Mouse (Mus musculus) erythroblast, embryonic 14.5 days (primary cell): ENCODE measurements around the gene Tbxa2r. TPM values are rescaled to one million over a fixed set of nuclear protein-coding genes. Genes with fewer than 3 reads are reported as not detected.
A peak's percentile ranks its signal among the peaks of the same experiment; 100 is the strongest.

ENCODE experiments used
- H3K27me3 ChIP-seq: 2 replicates; pipeline ENCODE4 v1.6.1; 2012; ENCODE audit warnings: inconsistent platforms; ENCODE audit not compliant: control insufficient read depth
- H3K36me3 ChIP-seq: 2 replicates; pipeline ENCODE4 v1.6.1; 2012; ENCODE audit warnings: mild to moderate bottlenecking, inconsistent platforms; ENCODE audit not compliant: control insufficient read depth
- H3K4me1 ChIP-seq: 2 replicates; pipeline ENCODE4 v1.6.1; 2012; ENCODE audit warnings: inconsistent platforms; ENCODE audit not compliant: control insufficient read depth
- H3K4me3 ChIP-seq: replicated peaks from 2 replicates; pipeline ENCODE3; 2012; ENCODE audit warnings: moderate library complexity, mild to moderate bottlenecking, inconsistent platforms
- H3K9me3 ChIP-seq: 2 replicates; pipeline ENCODE4 v1.6.1; 2012; ENCODE audit warnings: low read length, inconsistent platforms, mixed read lengths; ENCODE audit not compliant: control insufficient read depth
- GATA1 ChIP-seq: IDR thresholded peaks from 2 replicates; pipeline ENCODE4 v1.6.1; 2012; ENCODE audit warnings: low read length, inconsistent platforms, mixed read lengths
- TAL1 ChIP-seq: IDR thresholded peaks from 3 replicates; pipeline ENCODE4 v1.6.1; 2012; ENCODE audit warnings: low read length, inconsistent platforms, mixed read lengths
- polyA plus RNA-seq: library from polyadenylated mRNA; stranded (reverse); fragments of >175 nt; gene quantifications from 2 replicates; pipeline ENCODE4 v1.2.3, GENCODE M21; 2012

The Tbxa2r gene
- polyA plus RNA-seq, 1 experiment = 0.04 TPM

DNA sequence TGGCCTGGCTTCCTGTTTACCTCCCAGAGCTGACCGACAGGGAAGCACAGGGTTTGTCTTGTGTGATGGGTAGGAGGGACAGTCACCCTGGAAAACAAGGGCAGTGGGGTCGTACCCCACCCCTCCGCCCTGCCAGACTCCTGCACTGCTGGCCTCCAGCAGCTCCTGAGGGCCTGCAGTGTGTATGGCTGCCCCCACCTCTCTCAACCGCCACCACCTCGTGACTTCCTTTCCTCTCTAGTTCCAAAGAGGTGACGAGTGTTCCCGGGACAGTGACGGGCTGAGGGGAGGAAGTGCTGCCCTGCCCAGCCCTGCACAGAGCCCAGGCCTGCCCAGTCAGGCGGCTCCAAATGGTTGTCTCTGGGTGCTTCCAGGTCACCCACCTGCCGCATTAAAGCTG lies 30.7 kb upstream of the Tbxa2r start:
- TF ChIP-seq GATA1 (no peak), TAL1 (no peak)
- Histone ChIP-seq H3K27me3 (no peaks in the 10 kb centered on the region), H3K4me3 (no peak overlapping the region), H3K9me3 (no peaks in the 10 kb centered on the region), H3K4me1 (peaks cover 92% of the 10 kb centered on the region), H3K36me3 (peaks cover 38% of the 10 kb centered on the region)

DNA sequence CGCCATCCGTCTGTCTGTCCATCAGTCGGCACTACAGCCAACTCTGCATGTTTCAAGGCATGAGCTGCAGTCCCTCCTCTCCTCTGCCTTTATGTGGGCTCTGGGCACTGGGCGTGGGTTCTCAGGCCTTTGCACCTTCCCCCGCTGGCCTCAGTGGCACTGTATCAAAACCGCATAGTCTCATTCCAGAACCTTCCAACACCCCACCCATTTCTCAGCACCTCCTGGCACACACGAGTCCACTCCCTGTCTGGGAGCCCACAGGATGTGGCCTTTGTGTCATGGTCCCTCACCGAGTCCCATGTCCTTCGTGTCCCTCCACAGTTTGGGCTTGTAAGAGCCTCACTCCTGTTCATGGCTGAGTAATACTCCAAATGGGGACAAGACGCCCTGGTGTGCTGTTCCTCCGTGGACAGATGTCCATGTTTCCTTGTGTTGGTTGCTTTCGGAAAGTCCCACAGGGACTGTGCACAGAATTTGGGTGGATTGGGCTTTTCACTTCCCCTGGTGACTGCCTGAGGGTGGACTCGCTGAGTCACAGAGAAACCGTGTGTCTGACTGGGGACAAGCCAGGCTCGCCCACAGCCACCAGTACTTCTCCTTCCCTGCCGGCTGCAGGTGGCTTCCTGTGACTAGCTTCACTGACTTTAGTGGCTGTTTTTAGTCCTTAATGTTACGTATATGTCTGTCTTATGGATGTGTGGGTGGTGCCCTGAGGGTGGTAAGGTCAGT lies 30.0 kb upstream of the Tbxa2r start:
- Histone ChIP-seq H3K27me3 (no peaks in the 10 kb centered on the region), H3K9me3 (no peaks in the 10 kb centered on the region), H3K4me3 (no peak overlapping the region), H3K4me1 (peaks cover 93% of the 10 kb centered on the region), H3K36me3 (peaks cover 38% of the 10 kb centered on the region)
- TF ChIP-seq GATA1 = no peak
- no peak for TF ChIP-seq TAL1

DNA sequence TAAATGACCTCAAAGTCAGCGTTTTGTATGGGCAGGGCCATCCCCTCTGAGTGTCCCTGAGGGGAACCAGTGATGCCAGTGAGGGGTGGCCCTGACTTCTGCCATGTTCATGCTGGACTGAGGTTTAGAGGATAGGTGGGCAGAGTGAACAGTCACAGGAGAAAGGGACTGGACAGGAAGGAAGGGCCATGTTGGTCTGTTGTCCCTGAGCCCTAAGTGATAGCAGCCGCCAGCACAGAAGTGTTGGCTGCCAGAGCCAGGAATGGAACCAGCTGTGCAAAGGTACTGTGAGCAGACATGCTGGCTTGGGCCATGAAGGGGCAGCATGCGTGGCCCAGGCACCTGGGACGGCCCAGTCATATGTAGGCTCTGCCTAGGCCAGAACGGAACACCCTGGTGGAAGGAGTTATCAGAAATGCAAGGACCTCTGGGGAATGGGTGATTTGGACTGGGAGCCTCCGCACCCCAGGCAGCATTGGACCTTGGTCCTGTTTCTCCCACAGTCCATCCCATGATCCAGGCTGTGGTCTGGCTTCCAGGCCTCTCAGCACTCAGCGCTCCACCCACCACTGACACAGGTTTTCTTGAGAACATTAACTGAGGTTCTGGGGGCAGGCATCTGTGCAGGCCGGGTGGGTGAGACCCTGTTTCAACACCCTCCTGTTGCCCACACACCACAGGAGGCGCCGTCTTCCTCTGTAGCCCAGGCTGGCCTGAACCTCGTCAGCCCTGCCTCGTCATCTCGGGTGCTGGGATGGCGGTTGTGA lies 28.8 kb upstream of the Tbxa2r start:
- peaks cover 90% of the 10 kb centered on the region for H3K4me1 ChIP-seq
- H3K27me3 ChIP-seq = no peaks in the 10 kb centered on the region
- peaks cover 34% of the 10 kb centered on the region for H3K36me3 ChIP-seq
- TF ChIP-seq GATA1 (no peak), TAL1 (no peak)
- H3K9me3 ChIP-seq = no peaks in the 10 kb centered on the region
- no peak overlapping the region for H3K4me3 ChIP-seq

DNA sequence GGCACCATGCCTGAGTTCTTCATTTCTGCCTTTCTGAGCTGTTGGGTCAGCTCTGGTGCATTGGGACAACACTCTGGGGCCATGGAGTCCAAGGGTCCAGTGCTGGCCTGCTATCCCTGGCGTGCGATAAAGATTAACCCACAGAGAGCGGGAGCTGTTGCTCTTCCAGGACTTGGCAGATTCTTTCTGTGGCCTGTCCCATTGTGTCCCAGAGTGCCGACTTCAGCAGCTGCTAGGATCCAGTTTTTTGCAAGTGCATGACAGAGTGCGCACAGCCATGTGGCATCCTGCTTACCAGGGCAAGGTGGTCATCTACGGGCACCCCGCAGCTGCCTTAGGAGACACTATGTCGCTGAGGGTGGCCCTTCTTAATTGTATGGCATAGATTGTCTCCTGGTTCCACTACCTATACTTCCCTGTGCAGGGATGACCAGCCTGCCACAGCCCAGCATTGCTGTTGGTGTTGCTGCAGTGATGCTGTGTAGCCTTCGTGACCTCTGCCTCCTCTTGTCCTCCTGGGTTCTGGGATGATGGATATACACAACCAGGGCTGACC lies 28.1 kb upstream of the Tbxa2r start:
- Histone ChIP-seq H3K4me3 (no peak overlapping the region), H3K4me1 (peaks cover 88% of the 10 kb centered on the region), H3K9me3 (no peaks in the 10 kb centered on the region), H3K36me3 (peaks cover 35% of the 10 kb centered on the region), H3K27me3 (no peaks in the 10 kb centered on the region)
- no peak for TF ChIP-seq GATA1
- no peak for TF ChIP-seq TAL1

DNA sequence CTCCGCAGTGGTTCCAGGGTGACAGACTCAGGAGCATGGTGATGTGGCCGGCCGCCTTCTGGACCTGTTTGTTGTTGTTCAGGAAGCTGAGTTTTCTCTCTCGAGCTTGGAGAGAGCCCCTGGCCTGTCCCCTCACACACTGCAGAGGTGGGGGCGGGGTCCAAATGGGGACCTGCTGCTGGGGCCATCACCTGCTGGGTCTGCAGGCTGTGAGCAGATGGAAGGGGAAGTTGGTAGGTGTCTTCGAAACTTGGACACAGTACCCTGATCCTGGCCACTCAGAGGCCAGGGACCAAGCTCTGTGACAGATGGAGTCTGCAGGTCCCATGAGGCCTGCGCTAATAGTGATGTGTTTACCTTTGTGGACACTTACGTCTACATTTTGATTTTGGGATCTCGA lies 27.2 kb upstream of the Tbxa2r start:
- Histone ChIP-seq H3K27me3 (no peaks in the 10 kb centered on the region), H3K9me3 (no peaks in the 10 kb centered on the region), H3K36me3 (peaks cover 35% of the 10 kb centered on the region), H3K4me1 (peaks cover 79% of the 10 kb centered on the region), H3K4me3 (no peak overlapping the region)
- TF ChIP-seq TAL1 = no peak
- no peak for TF ChIP-seq GATA1

DNA sequence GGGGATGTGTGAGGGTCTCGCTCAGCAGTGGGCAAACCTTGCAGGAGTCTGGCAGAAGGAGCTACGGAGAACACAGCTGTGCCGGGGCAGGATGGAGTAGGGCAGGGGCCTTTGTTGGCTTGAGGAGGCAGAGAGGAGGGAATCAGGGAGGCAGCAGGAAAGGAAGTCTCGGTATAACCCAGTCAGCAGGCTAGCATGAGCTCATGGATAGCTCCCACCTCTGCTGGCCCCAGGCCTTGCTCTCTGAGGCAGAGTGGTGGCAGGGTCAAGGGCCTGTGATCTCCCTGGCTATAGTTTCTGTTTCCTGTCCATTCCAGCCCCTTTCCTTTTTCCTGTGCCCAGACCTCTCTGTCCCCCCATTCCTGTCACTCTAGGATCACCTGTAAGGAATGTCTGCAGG lies 26.2 kb upstream of the Tbxa2r start:
- Histone ChIP-seq H3K4me3 (no peak overlapping the region), H3K4me1 (peaks cover 72% of the 10 kb centered on the region), H3K9me3 (no peaks in the 10 kb centered on the region), H3K27me3 (no peaks in the 10 kb centered on the region), H3K36me3 (peaks cover 41% of the 10 kb centered on the region)
- TF ChIP-seq TAL1 (no peak), GATA1 (no peak)

DNA sequence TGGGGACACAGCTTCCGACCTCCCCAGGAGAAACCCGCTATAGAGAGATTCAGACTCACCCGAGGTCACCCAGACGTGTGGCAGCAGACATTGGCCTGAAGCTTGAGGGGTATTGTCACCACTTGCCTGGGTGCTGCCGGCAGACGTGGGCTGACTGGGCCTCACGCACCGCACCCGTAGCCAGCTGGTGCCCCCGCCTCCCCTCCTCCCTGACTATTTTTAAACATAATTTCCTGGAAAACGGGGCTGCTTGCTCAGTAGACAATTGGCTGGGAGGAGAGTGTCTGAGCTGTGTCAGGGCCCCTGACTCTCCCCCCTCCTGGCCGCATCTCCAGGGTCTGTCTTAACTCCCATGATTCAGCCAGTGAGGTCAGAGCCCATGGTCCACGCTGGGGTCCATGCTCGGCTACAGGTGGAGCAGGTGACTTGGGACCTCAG lies 25.7 kb upstream of the Tbxa2r start:
- H3K27me3 ChIP-seq = no peaks in the 10 kb centered on the region
- TF ChIP-seq GATA1 = no peak
- no peak for TF ChIP-seq TAL1
- peaks cover 67% of the 10 kb centered on the region for H3K4me1 ChIP-seq
- H3K9me3 ChIP-seq = no peaks in the 10 kb centered on the region
- H3K36me3 ChIP-seq = peaks cover 46% of the 10 kb centered on the region
- peak overlapping the region; percentile 19 for H3K4me3 ChIP-seq

DNA sequence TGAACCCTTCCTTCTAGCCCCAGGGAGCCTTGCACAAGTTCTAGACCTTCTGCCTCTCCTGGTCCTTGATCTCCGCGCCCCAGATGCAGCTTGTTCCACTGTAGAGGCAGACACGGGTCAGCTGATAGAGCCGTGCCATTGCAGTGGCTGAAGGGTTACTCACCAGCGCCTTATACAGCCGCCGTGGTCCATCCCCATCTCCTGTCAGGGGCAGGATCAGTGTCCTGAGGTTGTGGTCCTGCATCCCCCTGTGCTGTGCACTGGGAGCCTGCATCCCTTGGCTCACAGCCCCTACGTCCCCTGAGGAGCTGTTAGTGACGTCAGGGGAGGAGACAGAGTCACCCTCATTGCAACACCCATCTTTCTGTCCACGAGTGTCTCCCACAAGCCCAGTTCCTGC lies 25.3 kb upstream of the Tbxa2r start:
- peaks cover 62% of the 10 kb centered on the region for H3K4me1 ChIP-seq
- H3K9me3 ChIP-seq = no peaks in the 10 kb centered on the region
- no peak for TF ChIP-seq TAL1
- no peaks in the 10 kb centered on the region for H3K27me3 ChIP-seq
- peaks cover 46% of the 10 kb centered on the region for H3K36me3 ChIP-seq
- H3K4me3 ChIP-seq = no peak overlapping the region

DNA sequence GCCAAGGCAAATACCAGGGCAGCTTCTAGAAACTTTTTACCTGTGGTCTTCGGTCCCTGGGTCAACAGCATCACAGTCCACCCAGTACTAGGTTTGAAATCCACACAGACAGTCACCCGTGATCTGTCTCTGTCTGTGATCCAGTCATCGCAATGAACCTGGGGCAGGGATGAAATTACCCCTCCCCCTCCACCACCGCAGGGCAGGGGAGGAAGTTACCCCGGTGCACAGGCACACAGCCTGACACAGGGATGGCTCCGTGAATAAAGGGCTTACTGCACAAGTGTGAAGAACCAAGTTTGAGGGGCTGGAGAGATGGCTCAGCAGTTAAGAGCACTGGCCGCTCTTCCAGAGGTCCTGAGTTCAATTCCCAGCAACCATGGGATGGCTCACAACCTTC lies 24.8 kb upstream of the Tbxa2r start:
- no peak overlapping the region for H3K4me3 ChIP-seq
- H3K9me3 ChIP-seq = no peaks in the 10 kb centered on the region
- peaks cover 57% of the 10 kb centered on the region for H3K4me1 ChIP-seq
- H3K36me3 ChIP-seq = peaks cover 45% of the 10 kb centered on the region
- no peaks in the 10 kb centered on the region for H3K27me3 ChIP-seq
- no peak for TF ChIP-seq TAL1
- TF ChIP-seq GATA1 = no peak
